Mouse (Mus musculus): Measurements from ENCODE around the gene Adamtsl5. TPM values are rescaled to one million over a fixed set of nuclear protein-coding genes. Genes with fewer than 3 reads are reported as not detected.
A peak's percentile ranks its signal among the peaks of the same experiment; 100 is the strongest.

Adamtsl5 gene
- polyA plus RNA-seq (2021), result 1.2 TPM

DNA sequence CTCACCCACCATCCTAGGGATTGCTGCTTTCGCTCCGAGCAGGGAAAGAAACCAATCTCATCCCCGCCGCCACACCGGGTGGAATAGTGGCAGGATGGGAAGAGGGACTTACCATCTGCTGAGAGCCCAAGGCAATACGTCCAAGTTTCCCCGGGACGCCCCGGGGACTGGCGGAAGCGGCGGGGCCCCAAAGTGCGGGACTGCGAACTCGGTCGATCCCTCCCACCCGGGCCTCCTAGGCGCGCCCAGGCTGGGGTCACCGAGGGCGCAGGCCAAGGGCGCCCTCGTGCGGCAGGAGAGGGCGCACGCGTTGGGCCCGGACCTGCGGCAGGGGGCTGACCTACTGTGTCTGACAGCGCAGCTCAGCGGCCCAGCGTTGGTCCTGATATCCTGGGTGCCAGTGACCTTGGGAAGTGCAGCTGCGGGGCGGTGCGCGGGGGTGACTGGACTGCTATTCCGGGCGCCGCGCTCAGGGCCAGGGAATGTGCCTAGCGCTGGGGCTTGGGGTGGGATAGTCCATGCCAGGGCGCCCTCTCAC is at the start of gene Adamtsl5:
Adamtsl5 (minus strand) TSS at position 169 of the 538 bp plus-strand sequence.
- peak; percentile 29 for ATAC-seq
- CTCF ChIA-PET, result no interaction called here
- in situ Hi-C loops (cut with MboI; ENCODE audit: low pct_unique_long_range_greater_than_20kb), result no loop called here
- POLR2A ChIA-PET, result interaction anchor here (0.5 kb wide), 1 partner anchor 88 kb away, joined by 3 read pairs; no protein-coding TSS in a partner anchor
- no peak for TF ChIP-seq CTCF (IDR thresholded peaks at IDR 0.05)
- no peak for DNase-seq (ENCODE audit: low read depth, low spot score)
- no peaks in the 10 kb centered on the region for H3K27me3 ChIP-seq

- in situ Hi-C loops (cut with MboI; ENCODE audit: low pct_unique_long_range_greater_than_20kb), result no loop called here
- TF ChIP-seq CTCF (IDR thresholded peaks at IDR 0.05), result no peak
- H3K27me3 ChIP-seq, result no peaks in the 10 kb centered on the region
- ATAC-seq (no peak), DNase-seq (ENCODE audit: low read depth, low spot score) (no peak)
- ChIA-PET POLR2A (interaction anchor here (5.9 kb wide), 1 partner anchor 12 kb away, joined by 38 read pairs; the partner anchor contains the start of gene Mex3d), CTCF (no interaction called here)
Measured at GRCm38 (mm10) chr10:80397524-80398173, 49.4 kb upstream of the Adamtsl5 start.

DNA sequence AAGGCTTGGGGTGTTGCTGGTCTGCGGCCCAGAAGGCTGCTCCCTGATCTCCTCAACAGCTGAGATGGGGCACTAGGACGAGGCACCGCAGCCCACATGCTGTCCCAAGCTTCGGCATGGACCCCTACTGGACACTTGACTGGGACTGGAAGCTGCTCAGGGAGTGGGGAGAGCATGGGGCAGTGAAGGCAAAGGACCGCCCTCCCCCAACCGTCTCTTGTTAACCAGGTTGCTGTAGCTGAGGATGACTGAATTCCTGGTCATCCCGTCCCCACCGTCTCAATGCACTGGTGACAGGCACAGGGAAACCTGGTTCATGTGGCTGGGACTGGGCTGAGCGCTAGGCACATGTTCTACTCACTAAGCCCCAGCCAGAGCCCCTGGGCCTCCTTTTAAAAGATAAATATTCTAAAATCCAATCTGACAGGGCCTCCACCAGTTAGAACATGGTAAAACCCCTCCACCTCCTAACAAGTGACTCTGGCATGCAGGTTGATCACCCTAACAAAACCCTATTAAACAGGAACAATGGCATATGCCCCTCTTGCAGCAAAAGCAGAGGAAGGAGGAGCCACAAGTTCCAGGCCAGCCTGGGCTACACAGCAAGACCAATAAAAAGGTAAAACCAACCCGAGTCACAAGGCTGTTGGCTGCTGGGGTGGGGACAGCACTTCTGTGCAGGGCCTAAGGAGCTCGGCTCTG is 48.8 kb upstream of the Adamtsl5 start:
- in situ Hi-C loops (cut with MboI; ENCODE audit: low pct_unique_long_range_greater_than_20kb), result no loop called here
- CTCF ChIA-PET, result no interaction called here
- POLR2A ChIA-PET, result interaction anchor here (5.9 kb wide), 1 partner anchor 11 kb away, joined by 38 read pairs; the partner anchor contains the start of gene Mex3d
- no peak for DNase-seq (ENCODE audit: low read depth, low spot score)
- no peak for TF ChIP-seq CTCF (IDR thresholded peaks at IDR 0.05)
- no peaks in the 10 kb centered on the region for H3K27me3 ChIP-seq
- ATAC-seq, result no peak

- POLR2A ChIA-PET, result no interaction called here
- H3K27me3 ChIP-seq, result no peaks in the 10 kb centered on the region
- DNase-seq (ENCODE audit: low read depth, low spot score), result no peak
- TF ChIP-seq CTCF (IDR thresholded peaks at IDR 0.05), result no peak
- CTCF ChIA-PET, result no interaction called here
- no peak for ATAC-seq
- in situ Hi-C loops (cut with MboI; ENCODE audit: low pct_unique_long_range_greater_than_20kb), result no loop called here
Measured at GRCm38 (mm10) chr10:80395025-80395627, 46.9 kb upstream of the Adamtsl5 start.

DNA sequence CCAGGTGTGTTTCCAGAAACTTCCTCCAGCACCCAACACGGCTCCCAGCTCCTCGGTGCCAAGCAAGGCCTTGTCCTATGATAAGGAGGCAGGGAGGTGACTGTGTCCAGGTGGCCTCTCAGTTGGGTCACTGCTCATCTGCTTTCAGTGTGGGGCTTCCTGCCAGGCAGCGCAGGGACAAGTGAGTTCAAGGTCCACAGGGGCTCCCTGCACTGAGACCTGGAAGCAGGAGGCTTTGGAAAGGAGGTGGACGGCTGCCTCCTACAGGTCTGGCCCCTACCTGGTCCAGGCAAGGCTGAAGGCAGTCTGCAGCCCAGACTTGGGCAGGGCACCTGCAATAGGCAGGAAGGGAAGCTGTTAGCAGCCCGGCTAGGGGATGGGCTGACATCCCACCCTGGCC is 44.5 kb upstream of the Adamtsl5 start:
- in situ Hi-C loops (cut with MboI; ENCODE audit: low pct_unique_long_range_greater_than_20kb), result no loop called here
- POLR2A ChIA-PET, result interaction anchor here (1.0 kb wide), 1 partner anchor 10 kb away, joined by 3 read pairs; no protein-coding TSS in a partner anchor
- ATAC-seq (no peak), DNase-seq (ENCODE audit: low read depth, low spot score) (no peak)
- TF ChIP-seq CTCF (IDR thresholded peaks at IDR 0.05), result no peak
- no peaks in the 10 kb centered on the region for H3K27me3 ChIP-seq
- CTCF ChIA-PET, result interaction anchor here (1.5 kb wide), 1 partner anchor 10 kb away, joined by 3 read pairs; no protein-coding TSS in a partner anchor

GRCm38 (mm10) chr10:80390697-80391096 is 42.5 kb upstream of the Adamtsl5 start:
- H3K27me3 ChIP-seq, result no peaks in the 10 kb centered on the region
- ATAC-seq, result no peak
- in situ Hi-C loops (cut with MboI; ENCODE audit: low pct_unique_long_range_greater_than_20kb), result no loop called here
- no peak for DNase-seq (ENCODE audit: low read depth, low spot score)
- ChIA-PET POLR2A (interaction anchor here (0.6 to 1.2 kb wide), 2 partner anchors 10 to 233 kb away, joined by 4 read pairs; no protein-coding TSS in a partner anchor), CTCF (interaction anchor here (0.9 kb wide), 1 partner anchor 13 kb away, joined by 3 read pairs; no protein-coding TSS in a partner anchor)
- no peak for TF ChIP-seq CTCF (IDR thresholded peaks at IDR 0.05)

DNA sequence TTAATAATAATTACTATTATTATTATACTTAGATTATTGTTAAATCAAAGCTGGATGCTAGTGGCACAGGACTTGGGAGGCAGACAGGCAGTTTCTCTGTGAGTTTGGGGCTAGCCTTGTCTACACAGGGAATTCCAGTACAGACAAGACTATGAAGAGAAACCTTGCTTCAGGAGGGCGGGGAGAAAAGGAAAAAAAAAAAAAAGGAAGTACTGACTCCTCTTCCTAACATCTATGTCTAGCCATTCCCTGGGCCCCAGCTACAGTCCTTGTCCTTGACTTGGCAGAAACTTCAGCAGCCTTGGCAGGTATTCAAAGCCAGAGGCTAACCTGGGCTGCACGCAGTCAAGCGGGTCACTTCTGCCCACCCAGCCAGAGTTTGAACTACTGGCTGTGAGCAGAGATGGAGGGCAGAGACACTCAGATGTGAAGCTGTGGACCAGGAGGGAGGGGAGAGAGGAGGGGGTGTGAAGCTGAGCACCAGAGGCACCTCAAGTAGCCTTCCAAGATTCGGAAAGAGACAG is 41.0 kb upstream of the Adamtsl5 start:
- no peak for DNase-seq (ENCODE audit: low read depth, low spot score)
- H3K27me3 ChIP-seq, result no peaks in the 10 kb centered on the region
- TF ChIP-seq CTCF (IDR thresholded peaks at IDR 0.05), result no peak
- in situ Hi-C loops (cut with MboI; ENCODE audit: low pct_unique_long_range_greater_than_20kb), result no loop called here
- no peak for ATAC-seq
- ChIA-PET POLR2A (no interaction called here), CTCF (no interaction called here)

DNA sequence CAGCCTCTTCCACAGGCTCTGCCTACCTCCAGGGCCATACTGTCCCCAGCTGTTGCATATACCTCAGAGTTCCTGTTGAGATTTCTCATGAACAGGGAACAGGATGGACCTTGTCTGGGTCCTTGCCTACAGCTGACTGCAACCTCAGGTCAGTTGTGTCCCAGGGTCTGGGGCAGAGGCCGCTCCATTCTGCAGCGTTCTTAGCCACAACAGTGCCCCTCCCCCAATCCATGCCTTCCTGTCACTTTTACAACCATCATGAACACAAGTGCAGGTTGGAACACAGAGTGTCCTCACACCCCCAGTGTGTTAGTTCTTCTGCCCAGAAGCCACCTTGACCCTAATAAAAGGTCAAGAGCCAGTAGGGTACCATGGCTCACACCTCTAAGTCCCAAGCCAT is 40.5 kb upstream of the Adamtsl5 start:
- DNase-seq (ENCODE audit: low read depth, low spot score) (no peak), ATAC-seq (no peak)
- TF ChIP-seq CTCF (IDR thresholded peaks at IDR 0.05), result no peak
- no peaks in the 10 kb centered on the region for H3K27me3 ChIP-seq
- ChIA-PET CTCF (no interaction called here), POLR2A (interaction anchor here (5.3 kb wide), 1 partner anchor 10 kb away, joined by 38 read pairs; the partner anchor contains the start of gene Mbd3)
- in situ Hi-C loops (cut with MboI; ENCODE audit: low pct_unique_long_range_greater_than_20kb), result no loop called here

DNA sequence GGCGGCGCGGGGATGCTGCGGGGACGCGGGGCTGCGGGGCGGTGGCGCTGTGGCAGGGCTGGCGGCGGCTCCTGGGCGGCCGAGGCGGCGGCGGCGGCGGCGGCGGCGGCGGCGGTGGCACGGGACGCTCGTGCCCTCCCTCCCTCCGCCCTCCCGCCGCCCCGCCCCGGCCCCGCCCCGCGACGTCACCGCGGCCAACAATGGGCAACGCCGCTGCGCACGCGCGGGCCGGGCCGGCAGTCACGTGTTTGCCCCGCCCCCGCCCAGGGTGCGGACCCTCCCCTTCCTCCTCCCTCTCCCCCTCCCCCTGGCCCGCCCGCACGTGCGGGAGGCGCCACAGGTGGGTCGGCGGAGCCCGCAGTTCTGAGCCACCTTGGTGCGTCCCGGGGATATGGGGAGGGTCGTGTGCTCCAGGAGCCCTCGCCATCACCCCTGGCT is 39.3 kb upstream of the Adamtsl5 start, which contains the start of gene Mex3d:
Mex3d (minus strand) TSS at position 138 of the 438 bp plus-strand sequence.
- in situ Hi-C loops (cut with MboI; ENCODE audit: low pct_unique_long_range_greater_than_20kb), result no loop called here
- DNase-seq (ENCODE audit: low read depth, low spot score) (no peak), ATAC-seq (no peak)
- TF ChIP-seq CTCF (IDR thresholded peaks at IDR 0.05), result no peak
- H3K27me3 ChIP-seq, result no peaks in the 10 kb centered on the region
- CTCF ChIA-PET, result interaction anchor here (0.7 kb wide), 1 partner anchor 59 kb away, joined by 3 read pairs; no protein-coding TSS in a partner anchor
- POLR2A ChIA-PET, result interaction anchor here (0.7 to 5.3 kb wide), 2 partner anchors 11 to 45 kb away, joined by 4 to 38 read pairs; partner anchors contain the start of gene Mbd3

All from Patski (cell line).